Mouse (Mus musculus): ENCODE data around the gene 1700001P01Rik.
A peak's percentile ranks its signal among the peaks of the same experiment; 100 is the strongest.

Gene 1700001P01Rik

GRCm38 (mm10) chr11:97775808-97776496 is at the start of gene 1700001P01Rik:
1700001P01Rik (minus strand) TSS chr11:97775918.
- no peak for DNase-seq (ENCODE audit: low spot score)

DNA sequence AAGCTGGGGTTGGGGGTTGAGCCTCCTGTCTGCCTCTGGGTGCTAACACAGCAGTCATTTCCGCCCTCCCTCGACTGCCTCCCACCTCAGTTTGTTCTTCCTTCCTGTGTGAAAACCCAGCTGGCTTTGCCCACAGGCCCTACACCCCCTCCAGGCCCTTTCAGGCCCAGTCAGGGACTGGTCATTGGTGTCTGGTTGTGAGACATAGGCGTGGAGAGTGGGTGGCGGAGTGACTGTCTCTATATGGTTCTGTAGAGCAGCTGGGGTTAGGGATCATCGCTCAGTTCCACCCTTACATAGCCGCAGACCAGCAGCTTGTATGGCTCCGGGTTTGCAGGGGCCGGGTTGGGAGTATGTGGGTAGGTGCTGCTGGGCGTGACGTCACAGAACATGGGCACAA is 49.6 kb upstream of the 1700001P01Rik start:
- DNase-seq (ENCODE audit: low spot score) = no peak

- DNase-seq (ENCODE audit: low spot score) = no peak
Measured at GRCm38 (mm10) chr11:97824895-97825294, 49.2 kb upstream of the 1700001P01Rik start.

DNA sequence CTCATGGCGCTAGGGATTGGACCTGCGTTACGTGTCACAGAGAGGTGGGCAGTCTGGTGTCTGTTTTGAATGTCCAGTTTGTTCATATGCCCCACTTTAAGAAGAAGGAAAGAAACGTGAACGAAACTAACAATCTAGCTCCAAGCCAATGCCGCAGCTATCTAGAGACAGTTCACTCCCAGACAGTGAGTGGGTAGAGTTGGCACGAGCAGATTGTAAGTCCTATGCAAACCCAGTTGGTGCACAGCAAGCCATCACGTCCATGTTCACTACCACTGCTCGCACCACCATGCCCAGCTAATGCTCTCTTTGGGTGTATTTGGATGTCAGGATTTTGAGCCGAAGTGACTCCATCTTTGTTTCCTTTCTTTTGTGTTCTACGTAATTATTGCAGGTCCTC is 48.5 kb upstream of the 1700001P01Rik start:
- no peak for DNase-seq (ENCODE audit: low spot score)

DNA sequence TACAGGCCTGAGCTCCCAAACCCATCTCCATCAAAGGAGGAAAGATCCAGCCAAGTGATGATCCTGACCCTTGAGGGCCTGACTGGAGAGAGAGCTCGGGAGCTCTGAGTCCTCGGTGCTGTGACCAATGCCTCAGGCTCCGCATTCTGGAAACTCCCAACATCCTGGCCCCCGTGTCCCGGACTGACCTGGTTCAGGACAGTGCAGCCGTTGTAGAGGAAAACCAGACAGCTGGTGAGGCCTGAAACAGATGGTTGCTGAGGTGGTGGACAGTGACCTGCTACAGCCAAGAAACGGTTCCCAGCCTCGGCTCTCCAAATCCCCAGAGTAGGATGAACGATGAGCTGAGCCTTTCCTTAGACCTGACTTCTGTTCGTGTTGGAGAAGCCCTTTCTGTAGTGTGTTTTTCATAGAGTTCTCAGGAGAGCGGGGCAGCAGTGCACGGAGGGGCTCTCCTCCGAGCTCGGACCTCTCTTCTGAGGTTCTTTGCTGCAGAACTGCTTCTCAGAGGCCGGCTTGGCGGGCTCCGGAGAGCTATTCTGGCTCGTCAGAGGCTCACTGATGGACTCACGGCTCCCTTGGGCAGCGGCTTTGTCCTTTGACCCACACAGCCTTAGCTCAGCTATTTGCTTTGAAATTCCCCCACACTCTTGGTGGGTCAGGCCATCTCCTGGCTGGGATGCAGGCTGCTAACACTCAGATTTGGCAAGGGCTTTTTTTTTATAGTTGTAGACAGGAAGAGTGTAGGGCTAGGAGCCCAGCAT is 47.3 kb upstream of the 1700001P01Rik start:
- no peak for DNase-seq (ENCODE audit: low spot score)

DNA sequence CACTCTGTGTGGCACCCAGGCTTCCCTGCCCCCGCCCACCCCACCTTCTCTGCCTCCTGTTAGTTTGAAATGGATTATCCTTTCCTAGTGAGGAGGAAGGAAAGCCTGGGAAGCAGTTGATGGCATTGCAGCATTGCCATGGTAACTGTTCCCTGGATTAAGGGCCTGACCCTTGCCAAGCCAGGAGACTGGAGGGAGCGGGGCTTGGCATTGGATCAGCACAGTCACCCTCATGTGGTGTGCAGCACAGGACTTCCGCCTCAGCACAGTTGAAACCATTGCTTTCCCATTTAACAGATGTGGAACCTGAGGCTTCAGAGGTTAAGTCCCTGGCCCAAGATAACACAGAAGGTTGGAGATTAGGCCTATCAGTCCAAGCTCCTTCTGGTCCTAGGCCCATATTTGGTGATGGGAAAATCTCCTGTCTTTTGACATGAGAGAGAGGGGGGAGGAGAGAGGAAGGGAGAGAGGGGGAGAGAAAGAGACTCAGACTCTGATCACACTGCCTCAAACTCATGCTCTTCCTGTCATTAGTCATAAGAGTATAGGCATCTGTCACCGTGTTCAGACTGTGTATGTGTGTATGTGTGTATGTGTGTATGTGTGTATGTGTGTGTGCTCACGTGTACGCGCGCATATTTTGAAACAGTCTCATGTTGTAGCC is 45.8 kb upstream of the 1700001P01Rik start:
- DNase-seq (ENCODE audit: low spot score) = no peak

- DNase-seq (ENCODE audit: low spot score) = peak; percentile 31
Measured at GRCm38 (mm10) chr11:97820840-97821239, 45.1 kb upstream of the 1700001P01Rik start.

- no peak for DNase-seq (ENCODE audit: low spot score)
Measured at GRCm38 (mm10) chr11:97819923-97820322, 44.2 kb upstream of the 1700001P01Rik start.

- DNase-seq (ENCODE audit: low spot score) = no peak
Measured at GRCm38 (mm10) chr11:97819102-97819501, 43.4 kb upstream of the 1700001P01Rik start.

- DNase-seq (ENCODE audit: low spot score) = no peak
Measured at GRCm38 (mm10) chr11:97818571-97818970, 42.9 kb upstream of the 1700001P01Rik start.

GRCm38 (mm10) chr11:97818003-97818402 is 42.3 kb upstream of the 1700001P01Rik start:
- DNase-seq (ENCODE audit: low spot score) = no peak

GRCm38 (mm10) chr11:97817379-97817778 is 41.7 kb upstream of the 1700001P01Rik start:
- no peak for DNase-seq (ENCODE audit: low spot score)

GRCm38 (mm10) chr11:97816916-97817315 is 41.2 kb upstream of the 1700001P01Rik start:
- DNase-seq (ENCODE audit: low spot score) = peak; percentile 19

GRCm38 (mm10) chr11:97816176-97816575 is 40.5 kb upstream of the 1700001P01Rik start:
- DNase-seq (ENCODE audit: low spot score) = no peak

- no peak for DNase-seq (ENCODE audit: low spot score)
Measured at GRCm38 (mm10) chr11:97815736-97816135, 40.0 kb upstream of the 1700001P01Rik start.

- DNase-seq (ENCODE audit: low spot score) = no peak
Measured at GRCm38 (mm10) chr11:97813746-97814515, 38.2 kb upstream of the 1700001P01Rik start.

DNA sequence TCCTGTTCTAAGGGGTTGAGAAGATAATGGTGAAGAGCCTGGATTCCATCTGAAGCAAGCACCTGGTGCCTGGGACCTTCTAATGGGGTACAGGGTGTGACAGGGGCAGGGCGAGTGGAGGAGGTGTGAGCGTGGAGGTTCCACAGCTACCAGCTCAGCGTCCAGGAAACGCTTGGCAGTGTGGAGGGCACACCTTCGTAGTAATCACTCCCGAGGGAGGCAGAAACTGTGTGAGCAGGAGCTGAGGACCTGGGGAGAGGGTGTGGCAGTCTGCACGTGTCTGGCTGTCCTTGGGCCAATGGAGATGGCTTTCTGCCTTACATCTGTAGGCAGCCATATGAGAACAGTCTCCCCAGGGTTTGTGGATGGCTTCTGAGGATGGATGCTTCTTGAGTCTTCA is 37.4 kb upstream of the 1700001P01Rik start:
- no peak for DNase-seq (ENCODE audit: low spot score)

DNA sequence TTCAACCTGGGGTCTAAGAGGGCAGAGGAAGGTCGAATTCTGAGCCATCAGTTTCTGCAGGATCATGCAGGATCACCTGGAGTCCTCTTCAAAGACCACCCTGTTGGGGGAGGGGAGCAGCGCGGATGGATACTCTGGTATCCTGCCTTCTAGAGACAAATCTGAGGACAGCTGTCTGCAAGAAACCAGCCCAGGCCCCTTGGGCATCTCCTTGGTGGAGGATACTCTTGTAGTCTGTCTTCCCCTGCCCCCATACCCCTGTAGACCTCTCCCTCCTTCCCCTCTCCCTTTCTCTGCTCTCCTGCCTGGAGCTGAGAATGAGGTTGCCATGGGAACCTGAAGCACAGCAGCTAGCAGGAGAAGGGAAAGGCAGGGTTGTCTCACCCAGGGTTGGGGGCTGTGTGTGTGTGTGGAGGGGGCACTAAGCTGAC is 36.8 kb upstream of the 1700001P01Rik start:
- no peak for DNase-seq (ENCODE audit: low spot score)

GRCm38 (mm10) chr11:97811569-97812362 is 36.0 kb upstream of the 1700001P01Rik start:
- DNase-seq (ENCODE audit: low spot score) = no peak

GRCm38 (mm10) chr11:97810970-97811369 is 35.3 kb upstream of the 1700001P01Rik start:
- no peak for DNase-seq (ENCODE audit: low spot score)

DNA sequence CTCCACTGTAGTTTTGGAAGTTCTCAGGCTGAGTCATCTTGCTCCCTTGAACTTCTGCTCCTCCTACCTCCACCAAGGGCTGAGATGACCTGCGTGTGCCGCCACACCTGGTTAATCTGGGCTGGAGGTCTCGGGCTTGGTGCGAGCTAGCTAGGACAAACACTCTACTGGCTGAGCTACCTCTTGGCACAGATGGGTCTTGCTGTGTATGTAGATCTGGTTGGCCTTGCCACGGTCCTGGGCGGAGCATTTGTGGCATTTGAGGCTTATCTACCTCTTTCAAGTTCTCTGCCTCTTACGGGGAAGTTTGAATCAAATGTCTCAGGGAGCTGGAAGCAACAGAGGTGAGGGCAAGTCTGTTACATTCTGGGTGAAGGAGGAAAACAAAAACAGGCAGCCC is 34.6 kb upstream of the 1700001P01Rik start:
- DNase-seq (ENCODE audit: low spot score) = no peak

All from ovary, postnatal 14 days (tissue).